In the genomic region with DNA sequence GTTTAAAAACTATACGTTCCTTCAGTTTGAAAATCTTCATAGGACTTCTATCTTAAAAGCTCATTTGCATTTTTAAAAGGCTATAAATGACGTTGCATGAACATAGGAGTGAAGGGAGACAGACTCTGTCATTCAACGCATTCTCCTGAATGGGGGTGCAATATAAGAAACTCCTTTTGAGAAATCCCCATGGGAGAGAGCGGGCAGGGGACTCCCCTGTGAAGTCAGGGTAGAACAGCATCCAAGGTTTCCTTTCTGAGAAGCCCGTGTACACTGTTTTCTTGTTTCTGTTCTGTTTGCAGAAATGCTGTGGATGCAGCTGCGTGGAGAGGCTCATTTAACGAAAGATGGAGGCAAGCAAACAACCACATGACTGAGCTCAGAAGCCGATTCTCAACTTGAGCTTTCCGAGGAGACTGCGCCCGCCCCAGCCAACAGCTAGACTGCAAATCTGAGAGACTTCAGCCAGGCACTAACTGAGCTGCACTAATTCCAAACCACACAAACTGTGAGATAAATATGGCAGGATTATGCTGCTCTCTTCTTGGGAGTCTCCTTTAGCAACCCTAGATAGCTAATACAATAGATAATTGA, we compare ENCODE assay signal across 14 mouse cellular contexts. TPM values are rescaled to one million over a fixed set of nuclear protein-coding genes. Genes with fewer than 3 reads are reported as not detected.
DNase-seq lines count a peak whose midpoint lies in the region; ATAC-seq and TF ChIP-seq lines count a peak whose summit lies in the region.
"Had no signal": no experiment of that assay in that cellular context is flagged by ENCODE, and none has a peak within 500 bp of the region (broad histone marks: within the 10 kb centered on the region; RNA-seq: fewer than 3 reads in every experiment).

No protein-coding gene starts in this region.

- WGBS in hindbrain, postnatal 0 days: 49% methylated on average over 11 of the region's 11 CpGs
- 63% methylated on average over 11 of the region's 11 CpGs for WGBS in hindbrain, embryonic 10.5 days
- WGBS in limb, embryonic 14.5 days: 40% methylated on average over 11 of the region's 11 CpGs
- WGBS in heart, adult 2 months: 47% methylated on average over 11 of the region's 11 CpGs

- no peaks in the 10 kb centered on the region for H3K4me1 ChIP-seq in hindbrain, postnatal 0 days (ENCODE audit: insufficient read depth, low read length)
- no peaks in the 10 kb centered on the region for H3K4me1 ChIP-seq in hindbrain, embryonic 10.5 days (replicated peaks)
- no peaks in the 10 kb centered on the region for H3K4me1 ChIP-seq in limb, embryonic 14.5 days (ENCODE audit: control insufficient read depth, insufficient read depth, low read length)
- H3K4me1 ChIP-seq in heart, adult 2 months (ENCODE audit: control insufficient read depth, insufficient read depth, low read length): no peaks in the 10 kb centered on the region
- H3K4me1 ChIP-seq: embryonic facial prominence, embryonic 13.5 days; intestine, embryonic 15.5 days had no signal

- no peak for ATAC-seq in hindbrain, postnatal 0 days
- ATAC-seq in limb, embryonic 14.5 days (ENCODE audit: low FRiP score, low read depth): no peak
- ATAC-seq in megakaryocyte progenitor cell, adult 5-6 weeks (replicated peaks; ENCODE audit: poor library complexity): no peak
- ATAC-seq: intestine, embryonic 15.5 days had no signal

- TF ChIP-seq CTCF in hindbrain, postnatal 0 days (IDR thresholded peaks at IDR 0.05; ENCODE audit: low read depth): no peak
- no peak for TF ChIP-seq CTCF in heart, adult 2 months (IDR thresholded peaks at IDR 0.05)

- H3K27me3 ChIP-seq in hindbrain, postnatal 0 days (ENCODE audit: insufficient read depth, low read length): no peaks in the 10 kb centered on the region
- no peaks in the 10 kb centered on the region for H3K27me3 ChIP-seq in hindbrain, embryonic 10.5 days (ENCODE audit: insufficient read depth, poor library complexity, severe bottlenecking)
- H3K27me3 ChIP-seq in limb, embryonic 14.5 days (ENCODE audit: control insufficient read depth, insufficient read depth, low read length): no peaks in the 10 kb centered on the region
- no peaks in the 10 kb centered on the region for H3K27me3 ChIP-seq in heart, adult 2 months (ENCODE audit: control insufficient read depth, insufficient read depth, low read length)
- H3K27me3 ChIP-seq: embryonic facial prominence, embryonic 13.5 days; intestine, embryonic 15.5 days had no signal

- TF ChIP-seq POLR2A in limb, embryonic 14.5 days (IDR thresholded peaks at IDR 0.05; ENCODE audit: borderline replicate concordance, extremely low read depth, insufficient read depth, insufficient read length): no peak
- TF ChIP-seq POLR2A in heart, adult 2 months (IDR thresholded peaks at IDR 0.05; ENCODE audit: insufficient read depth, low read depth, low read length): no peak

- H3K4me3 ChIP-seq in hindbrain, postnatal 0 days (ENCODE audit: low read length): no peak overlapping the region
- no peak overlapping the region for H3K4me3 ChIP-seq in hindbrain, embryonic 10.5 days
- H3K4me3 ChIP-seq in limb, embryonic 14.5 days (replicated peaks; ENCODE audit: low read length): 0 out of 2 replicates have a peak overlapping the region, but pooled peaks have one; percentile 7
- no peak overlapping the region for H3K4me3 ChIP-seq in heart, adult 2 months
- H3K4me3 ChIP-seq: embryonic facial prominence, embryonic 13.5 days; intestine, embryonic 15.5 days had no signal

- H3K79me2 ChIP-seq in heart, adult 2 months (replicated peaks; ENCODE audit: control insufficient read depth, insufficient read depth, low read length): no peaks in the 10 kb centered on the region

- H3K9ac ChIP-seq in hindbrain, postnatal 0 days (replicated peaks; ENCODE audit: low read length): no peak overlapping the region
- no peak overlapping the region for H3K9ac ChIP-seq in limb, embryonic 14.5 days (ENCODE audit: low read depth, low read length, severe bottlenecking)
- no peak overlapping the region for H3K9ac ChIP-seq in heart, adult 2 months (ENCODE audit: low read depth, low read length)
- H3K9ac ChIP-seq: embryonic facial prominence, embryonic 13.5 days; intestine, embryonic 15.5 days had no signal

- H3K36me3 ChIP-seq in hindbrain, postnatal 0 days (ENCODE audit: insufficient read depth, low read length): no peaks in the 10 kb centered on the region
- H3K36me3 ChIP-seq in hindbrain, embryonic 10.5 days: no peaks in the 10 kb centered on the region
- H3K36me3 ChIP-seq in limb, embryonic 14.5 days (ENCODE audit: control insufficient read depth, insufficient read depth, low read length): no peaks in the 10 kb centered on the region
- H3K36me3 ChIP-seq in heart, adult 2 months (ENCODE audit: control insufficient read depth, insufficient read depth, low read length): no peaks in the 10 kb centered on the region
- H3K36me3 ChIP-seq: embryonic facial prominence, embryonic 13.5 days; intestine, embryonic 15.5 days had no signal

- intact Hi-C loops in heart, adult 2 months (cut with DNase I): no loop called here

- TF ChIP-seq EP300 in heart, adult 2 months (IDR thresholded peaks at IDR 0.05; ENCODE audit: insufficient read depth, low read depth, low read length): no peak

- DNase-seq in hindbrain, postnatal 0 days (ENCODE audit: low spot score): peak; percentile 5
- DNase-seq in hindbrain, embryonic 10.5 days (ENCODE audit: low spot score): no peak
- peak; percentile 6 for DNase-seq in retina, postnatal 1 day
- DNase-seq in retina, embryonic 14.5 days (ENCODE audit: low spot score): no peak
- no peak for DNase-seq in limb, embryonic 14.5 days (ENCODE audit: low spot score)
- DNase-seq in heart, adult 2 months: no peak
- DNase-seq: cerebellum, postnatal 25 days; heart, postnatal 14 days; kidney, postnatal 36 days; thymus, postnatal 36 days had no signal

- 0 out of 2 replicates have a peak overlapping the region, but pooled peaks have one; percentile 18 for H3K4me2 ChIP-seq in hindbrain, postnatal 0 days (ENCODE audit: low read depth, low read length)
- peak overlapping the region; percentile 29; the same call in 1 of the 2 replicates for H3K4me2 ChIP-seq in limb, embryonic 14.5 days (replicated peaks; ENCODE audit: low read depth, low read length, severe bottlenecking)
- H3K4me2 ChIP-seq: embryonic facial prominence, embryonic 13.5 days; intestine, embryonic 15.5 days; liver, embryonic 11.5 days had no signal

- H3K27ac ChIP-seq in hindbrain, postnatal 0 days: no peak overlapping the region
- H3K27ac ChIP-seq in hindbrain, embryonic 10.5 days: no peak overlapping the region
- no peak overlapping the region for H3K27ac ChIP-seq in limb, embryonic 14.5 days (replicated peaks; ENCODE audit: low read depth, low read length)
- no peak overlapping the region for H3K27ac ChIP-seq in heart, adult 2 months
- H3K27ac ChIP-seq: embryonic facial prominence, embryonic 13.5 days; intestine, embryonic 15.5 days had no signal

- no peaks in the 10 kb centered on the region for H3K9me3 ChIP-seq in hindbrain, postnatal 0 days (ENCODE audit: low read length)
- no peaks in the 10 kb centered on the region for H3K9me3 ChIP-seq in hindbrain, embryonic 10.5 days
- no peaks in the 10 kb centered on the region for H3K9me3 ChIP-seq in limb, embryonic 14.5 days (ENCODE audit: control insufficient read depth, low read length)
- H3K9me3 ChIP-seq: embryonic facial prominence, embryonic 13.5 days; intestine, embryonic 15.5 days had no signal

RNA-seq across cellular contexts. Expression of a gene that starts 54.1 kb away (rescaled TPM):
- 134 and 136 TPM in 2 replicates for total RNA-seq in hindbrain, postnatal 0 days (2014; rRNA removed)
- polyA plus RNA-seq in hindbrain, postnatal 0 days (2015; fragmentation: Nextera tagmentation; extraction: Ambion mirVana): 19.6 and 21.4 TPM in 2 replicates
- 1.2 and 1.8 TPM in 2 replicates for polyA plus RNA-seq in hindbrain, embryonic 10.5 days (2016; fragmentation: Nextera tagmentation; extraction: Ambion mirVana)
- 28.1 and 36.5 TPM in 2 replicates for polyA plus RNA-seq in limb, embryonic 14.5 days (2012; rRNA removed)
- polyA plus RNA-seq in limb, embryonic 14.5 days (2014; fragmentation: Nextera tagmentation; extraction: Ambion mirVana): 8.9 and 10.4 TPM in 2 replicates
- under 1 TPM in 1 of 2 experiments, not detected in 1; 0.02 TPM for total RNA-seq in heart, adult 2 months (2021)
- polyA plus RNA-seq in heart, adult 2 months (2012; rRNA removed): 0.02 TPM in 1 of 2 replicates, not detected in the other
- total RNA-seq in megakaryocyte progenitor cell, adult 5-6 weeks (2015): not detected in 2 replicates
- total RNA-seq in megakaryocyte progenitor cell, adult 5-6 weeks (2017): not detected in 2 replicates

Comparison
In these comparisons a context has a peak if more than half of its experiments do, and no peak if none do; other contexts are left out.
1. DNase-seq: peak in hindbrain, postnatal 0 days (single experiment) and retina, postnatal 1 day (single experiment); none in hindbrain, embryonic 10.5 days (single experiment), retina, embryonic 14.5 days (single experiment), limb, embryonic 14.5 days (single experiment) and heart, adult 2 months (0 of 2).